Comparison of ENCODE assay signal across 18 mouse cellular contexts in genomic region chr4:130013111-130013510, GRCm38 (mm10). TPM values are rescaled to one million over a fixed set of nuclear protein-coding genes. Genes with fewer than 3 reads are reported as not detected.
DNase-seq lines count a peak whose midpoint lies in the region; ATAC-seq and TF ChIP-seq lines count a peak whose summit lies in the region.
"Had no signal": no experiment of that assay in that cellular context is flagged by ENCODE, and none has a peak within 500 bp of the region (broad histone marks: within the 10 kb centered on the region; RNA-seq: fewer than 3 reads in every experiment).

No protein-coding gene starts in this region.

- peaks cover 89% of the 10 kb centered on the region for H3K27me3 ChIP-seq in megakaryocyte, embryonic 14.5 days (replicated peaks)
- no peaks in the 10 kb centered on the region for H3K27me3 ChIP-seq in kidney, adult 2 months (replicated peaks; ENCODE audit: control insufficient read depth, insufficient read depth, low read length)
- H3K27me3 ChIP-seq: embryonic facial prominence, embryonic 15.5 days had no signal

- H3K4me3 ChIP-seq in megakaryocyte, embryonic 14.5 days (replicated peaks), result peak overlapping the region; percentile 28
- no peak overlapping the region for H3K4me3 ChIP-seq in kidney, adult 2 months (ENCODE audit: insufficient read depth, low read depth, low read length)
- H3K4me3 ChIP-seq: embryonic facial prominence, embryonic 15.5 days; forebrain, embryonic 13.5 days; liver, embryonic 13.5 days had no signal

- H3K9me3 ChIP-seq in megakaryocyte, embryonic 14.5 days, result no peaks in the 10 kb centered on the region
- H3K9me3 ChIP-seq: embryonic facial prominence, embryonic 15.5 days; forebrain, embryonic 13.5 days; liver, embryonic 13.5 days had no signal

- no peak for TF ChIP-seq CTCF in kidney, adult 2 months (conservative IDR thresholded peaks at IDR 0.05; ENCODE audit: insufficient read depth, insufficient read length, low read depth, low read length)

- no peak overlapping the region for H3K27ac ChIP-seq in kidney, adult 2 months (ENCODE audit: insufficient read depth, low read depth, low read length)
- H3K27ac ChIP-seq: embryonic facial prominence, embryonic 15.5 days; forebrain, embryonic 13.5 days; liver, embryonic 13.5 days had no signal

- peaks cover 9% of the 10 kb centered on the region for H3K4me1 ChIP-seq in megakaryocyte, embryonic 14.5 days
- H3K4me1 ChIP-seq in kidney, adult 2 months (ENCODE audit: control insufficient read depth, insufficient read depth, low read length), result no peaks in the 10 kb centered on the region
- H3K4me1 ChIP-seq: liver, embryonic 13.5 days had no signal

- no peaks in the 10 kb centered on the region for H3K36me3 ChIP-seq in megakaryocyte, embryonic 14.5 days (replicated peaks; ENCODE audit: low read length)
- H3K36me3 ChIP-seq in kidney, adult 2 months (ENCODE audit: control insufficient read depth, insufficient read depth, low read length), result no peaks in the 10 kb centered on the region
- H3K36me3 ChIP-seq: liver, embryonic 13.5 days had no signal

- 85% methylated on average over 10 of the region's 10 CpGs for WGBS in kidney, adult 2 months

- no peak for TF ChIP-seq POLR2A in kidney, adult 2 months (IDR thresholded peaks at IDR 0.05; ENCODE audit: low read depth, low read length)

- DNase-seq in frontal cortex, adult 2 months (ENCODE audit: extremely low spot score in 1 of 2, low spot score in 1 of 2), result peak; percentile 76 to 88
- no peak for DNase-seq in frontal cortex, postnatal 10 days (ENCODE audit: low spot score in 2 of 2)
- DNase-seq in layer of hippocampus, postnatal 36 days, result peak; percentile 70 to 75
- peak; percentile 67 for DNase-seq in right cerebral cortex, postnatal 14 days
- no peak for DNase-seq in liver
- no peak for DNase-seq in kidney, adult 2 months
- DNase-seq: adrenal gland, postnatal 25 days; cerebellum, postnatal 36 days; gastrocnemius, postnatal 14 days; heart, postnatal 14 days; kidney, postnatal 36 days; liver, embryonic 13.5 days had no signal

- ATAC-seq in megakaryocyte, adult 5-6 weeks (ENCODE audit: poor library complexity, severe bottlenecking), result no peak
- ATAC-seq: forebrain, embryonic 13.5 days; intestine, embryonic 16.5 days; lung, postnatal 0 days had no signal

RNA-seq across cellular contexts. Expression of gene Adgrb2, which starts 28.4 kb away (rescaled TPM):
- 263 and 272 TPM in 2 replicates for polyA plus RNA-seq in frontal cortex, adult 2 months (2012; rRNA removed)
- polyA plus RNA-seq in megakaryocyte, embryonic 14.5 days (2012; ENCODE audit: insufficient read depth, low replicate concordance), result 2.6 and 11.0 TPM in 2 replicates
- total RNA-seq in megakaryocyte, adult 5-6 weeks (2015), result not detected in 2 replicates
- 0.04 and 1.9 TPM in 2 replicates for total RNA-seq in megakaryocyte, adult 5-6 weeks (2017)
- 100 to 1,000 TPM; 529 to 570 TPM for total RNA-seq in layer of hippocampus, postnatal 36 days (2021)
- polyA plus RNA-seq in kidney, adult 2 months (2012; rRNA removed), result 0.66 and 1.3 TPM in 2 replicates

RNA-seq across cellular contexts. Expression of gene Col16a1, which starts 34.5 kb away (rescaled TPM):
- 40.4 and 40.6 TPM in 2 replicates for polyA plus RNA-seq in frontal cortex, adult 2 months (2012; rRNA removed)
- polyA plus RNA-seq in megakaryocyte, embryonic 14.5 days (2012; ENCODE audit: insufficient read depth, low replicate concordance), result 5.1 and 5.5 TPM in 2 replicates
- not detected in 2 replicates for total RNA-seq in megakaryocyte, adult 5-6 weeks (2015)
- total RNA-seq in megakaryocyte, adult 5-6 weeks (2017), result not detected in 2 replicates
- 10 to 100 TPM; 12.4 to 16.3 TPM for total RNA-seq in layer of hippocampus, postnatal 36 days (2021)
- polyA plus RNA-seq in kidney, adult 2 months (2012; rRNA removed), result 12.7 and 15.4 TPM in 2 replicates

Comparison
In these comparisons a context has a peak if more than half of its experiments do, and no peak if none do; other contexts are left out.
1. DNase-seq: peak in frontal cortex, adult 2 months (2 of 2), layer of hippocampus, postnatal 36 days (2 of 2) and right cerebral cortex, postnatal 14 days (single experiment); none in frontal cortex, postnatal 10 days (0 of 2), liver (single experiment) and kidney, adult 2 months (single experiment).
2. RNA of gene Adgrb2, which starts 28.4 kb away (polyA plus RNA-seq): 263 to 272 TPM in frontal cortex, adult 2 months; 2.6 to 11.0 TPM in megakaryocyte, embryonic 14.5 days and 0.66 to 1.3 TPM in kidney, adult 2 months; every median in the first group is over 10 times any median in the second.